Mouse (Mus musculus) liver, embryonic 14.5 days (tissue): Measurements from ENCODE around the gene Fam210b.

Experiments
- CTCF ChIP-seq: IDR thresholded peaks from 2 replicates; pipeline ENCODE4 v1.5.1; 2016; ENCODE audit warnings: antibody characterized with exemption, low read depth, control low read depth
- EP300 ChIP-seq: IDR thresholded peaks from 2 replicates; pipeline ENCODE4 v1.6.1; 2016; ENCODE audit warnings: antibody characterized with exemption, low read depth

GRCm38 (mm10) chr2:172354761-172355160, 9.4 kb downstream of the Fam210b start:
- TF ChIP-seq CTCF (no peak), EP300 (no peak)
